Mouse (Mus musculus) erythroblast, embryonic 14.5 days (primary cell): ENCODE measurements around the gene Znrd1as.

Experiments
- GATA1 ChIP-seq: IDR thresholded peaks from 2 replicates; pipeline ENCODE4 v1.6.1; 2012; ENCODE audit warnings: low read length, inconsistent platforms, mixed read lengths
- TAL1 ChIP-seq: IDR thresholded peaks from 3 replicates; pipeline ENCODE4 v1.6.1; 2012; ENCODE audit warnings: low read length, inconsistent platforms, mixed read lengths

DNA sequence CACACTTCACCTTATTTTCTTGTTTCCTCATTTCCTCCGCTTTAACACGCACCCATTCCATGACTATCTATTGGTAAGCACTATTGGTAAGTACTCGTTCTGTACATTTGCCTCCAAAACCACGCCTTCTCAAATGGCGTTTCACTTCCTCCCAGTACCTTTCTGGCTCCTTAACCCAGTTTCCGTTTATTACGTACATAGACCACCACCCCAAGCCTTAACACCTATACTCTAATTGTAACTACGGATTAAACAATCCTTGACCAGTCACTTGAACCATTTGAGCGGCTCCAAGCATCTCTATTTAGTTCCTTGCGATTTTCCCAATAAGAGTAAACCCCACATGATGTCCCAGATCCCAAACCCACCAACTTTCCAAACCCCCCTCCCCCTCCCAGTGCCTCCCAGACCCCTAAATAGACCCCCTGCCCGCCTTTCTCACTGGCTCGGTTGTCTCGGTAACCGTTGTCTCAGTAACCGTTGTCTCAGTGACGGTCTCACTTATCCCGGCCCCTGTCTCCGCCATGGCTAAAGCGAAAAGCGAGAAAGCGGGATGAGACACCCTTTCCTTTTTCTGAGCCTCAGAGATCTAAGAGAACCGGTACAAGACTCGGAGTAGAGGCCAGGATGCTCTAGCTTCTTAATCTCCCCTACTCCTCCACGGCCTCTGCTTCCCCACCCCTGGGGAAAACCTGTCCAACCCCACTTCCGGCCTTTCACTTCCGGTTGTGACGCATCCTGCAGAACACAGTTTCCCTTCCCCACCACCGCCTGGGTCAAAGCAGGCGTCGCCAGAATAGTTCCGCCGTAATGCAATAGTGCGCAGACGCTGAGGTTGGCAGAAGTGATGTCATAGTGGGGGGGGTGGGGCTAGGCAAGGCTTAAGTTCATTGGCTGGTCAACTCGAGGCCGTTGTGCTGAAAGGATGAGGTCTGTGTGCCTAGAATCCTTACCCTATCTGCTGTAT lies 7.1 kb upstream of the Znrd1as start, which contains the start of gene Ppp1r11:
- TF ChIP-seq GATA1 (no peak), TAL1 (no peak)
